Mouse (Mus musculus): ENCODE data around the gene Klf14. TPM values are rescaled to one million over a fixed set of nuclear protein-coding genes. Genes with fewer than 3 reads are reported as not detected.

The Klf14 gene
- not detected for total RNA-seq (2023)

DNA sequence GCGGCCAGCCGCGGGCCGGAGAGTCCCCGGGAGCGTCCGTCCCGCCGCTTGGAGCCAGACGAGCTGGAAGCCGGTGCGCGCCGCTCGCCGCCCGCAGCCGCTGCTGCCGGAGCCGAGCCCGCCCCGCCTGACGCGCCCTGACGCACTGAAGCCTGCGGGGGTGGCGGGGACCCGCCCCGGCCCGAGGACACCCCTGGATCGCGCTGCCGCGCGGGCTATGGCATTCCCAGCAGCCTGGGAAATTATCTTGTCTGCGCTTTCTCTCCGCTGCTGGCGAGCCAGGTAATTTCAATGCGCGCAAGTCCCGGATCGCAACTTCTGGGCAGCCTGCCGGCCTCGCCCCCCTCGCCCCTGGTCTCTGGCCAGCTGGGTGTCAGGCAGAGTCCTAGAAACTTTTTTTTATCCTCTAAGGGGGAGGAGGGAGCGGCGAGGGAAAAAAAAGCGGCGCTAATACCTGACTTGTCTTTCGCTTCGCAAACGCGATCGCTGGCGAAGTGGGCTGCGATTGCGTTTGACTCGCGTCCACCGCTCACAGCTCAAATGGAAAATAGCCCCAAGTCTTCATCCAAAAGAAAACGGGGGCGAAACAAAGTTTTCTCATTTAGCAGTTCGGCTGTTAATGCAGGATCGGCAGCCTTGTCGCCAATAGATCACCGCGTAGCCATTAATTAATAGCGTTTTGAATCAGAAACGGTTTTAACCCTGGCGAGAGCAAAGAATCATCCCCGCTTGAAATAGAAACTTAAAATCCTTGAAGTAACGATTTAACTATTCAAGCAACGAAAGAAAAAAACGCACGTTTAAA is at the start of gene Klf14:
Gene Klf14 (minus strand): TSS at position 343 of the 805 bp plus-strand sequence.

DNA sequence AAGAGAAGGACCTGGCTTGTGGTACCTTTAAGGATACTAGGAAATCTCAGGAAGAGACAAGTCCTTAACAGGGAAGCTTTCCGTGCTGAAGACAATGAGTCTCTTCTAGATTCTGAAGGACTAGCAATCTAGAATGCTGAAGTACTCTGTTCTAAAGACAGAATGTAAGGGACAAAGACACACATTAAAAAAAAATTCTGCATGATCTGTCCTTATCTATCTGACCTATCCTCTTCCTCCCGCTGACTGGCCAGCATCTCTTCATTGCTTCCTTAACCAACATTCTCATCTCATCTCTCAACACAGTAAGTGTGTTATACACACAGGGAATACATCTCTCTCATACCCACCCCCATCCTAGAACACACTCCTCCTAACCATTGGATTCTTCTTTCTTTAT is 43.4 kb downstream of the Klf14 start, which contains the start of gene Tsga13:
Gene Tsga13 (minus strand): TSS at position 101 of the 400 bp plus-strand sequence.

Other genes starting within 250 kb of the Klf14 start
- gene Mest, start 235.5 kb downstream of the Klf14 start, total RNA-seq (2023), result not detected
- gene Copg2, start 62.3 kb downstream of the Klf14 start, total RNA-seq (2023), result 10 to 100 TPM; 42.1 to 45.8 TPM
- not detected for gene Tsga13, start 43.5 kb downstream of the Klf14 start, total RNA-seq (2023)